Mouse (Mus musculus) midbrain, embryonic 15.5 days (tissue): ENCODE results near the gene Rras2. TPM values are rescaled to one million over a fixed set of nuclear protein-coding genes. Genes with fewer than 3 reads are reported as not detected.

Source experiments
- ATAC-seq: fragments of 200-750 bp; cut with Nextera tagmentation; replicated peaks from 2 replicates; pipeline ENCODE4 v1.8.0; 2017; ENCODE audit warnings: moderate TSS enrichment
- H3K27ac ChIP-seq: fragments of 300-500 bp; sonication (generic); 2 replicates; pipeline ENCODE4 v1.5.1; 2015; ENCODE audit warnings: mild to moderate bottlenecking, inconsistent platforms
- H3K27me3 ChIP-seq: fragments of 300-500 bp; sonication (generic); replicated peaks from 2 replicates; pipeline ENCODE4 v1.6.1; 2015; ENCODE audit warnings: inconsistent platforms
- H3K36me3 ChIP-seq: fragments of 300-500 bp; sonication (generic); replicated peaks from 2 replicates; pipeline ENCODE4 v1.6.1; 2015; ENCODE audit warnings: inconsistent platforms
- H3K4me1 ChIP-seq: fragments of 300-500 bp; sonication (generic); 2 replicates; pipeline ENCODE4 v1.6.1; 2015; ENCODE audit warnings: inconsistent platforms
- H3K4me2 ChIP-seq: fragments of 300-500 bp; sonication (generic); 2 replicates; pipeline ENCODE4 v1.6.1; 2015; ENCODE audit warnings: inconsistent platforms, mild to moderate bottlenecking, moderate library complexity
- H3K4me3 ChIP-seq: fragments of 300-500 bp; sonication (generic); 2 replicates; pipeline ENCODE4 v1.5.1; 2015; ENCODE audit warnings: mild to moderate bottlenecking, inconsistent platforms
- H3K9ac ChIP-seq: fragments of 300-500 bp; sonication (generic); 2 replicates; pipeline ENCODE4 v1.6.1; 2015; ENCODE audit warnings: mild to moderate bottlenecking, inconsistent platforms
- H3K9me3 ChIP-seq: fragments of 300-500 bp; sonication (generic); 2 replicates; pipeline ENCODE4 v1.6.1; 2016; ENCODE audit warnings: inconsistent platforms
- WGBS: fragments of 180-500 bp; shearing (Covaris S2); methylation state at CpG from one replicate; pipeline ENCODE4 v1.1.7; 2015; ENCODE audit warnings: mixed read lengths; 5-methylcytosine and 5-hydroxymethylcytosine counted together
- polyA plus RNA-seq: library from polyadenylated mRNA; unstranded; fragments of >200 nt; fragmentation: Nextera tagmentation; extraction: Ambion mirVana; gene quantifications from 2 replicates; pipeline ENCODE4 v1.2.1, GENCODE M21; 2015

Rras2 gene
- polyA plus RNA-seq, 1 experiment from 2014 or later, result 21.6 TPM

DNA sequence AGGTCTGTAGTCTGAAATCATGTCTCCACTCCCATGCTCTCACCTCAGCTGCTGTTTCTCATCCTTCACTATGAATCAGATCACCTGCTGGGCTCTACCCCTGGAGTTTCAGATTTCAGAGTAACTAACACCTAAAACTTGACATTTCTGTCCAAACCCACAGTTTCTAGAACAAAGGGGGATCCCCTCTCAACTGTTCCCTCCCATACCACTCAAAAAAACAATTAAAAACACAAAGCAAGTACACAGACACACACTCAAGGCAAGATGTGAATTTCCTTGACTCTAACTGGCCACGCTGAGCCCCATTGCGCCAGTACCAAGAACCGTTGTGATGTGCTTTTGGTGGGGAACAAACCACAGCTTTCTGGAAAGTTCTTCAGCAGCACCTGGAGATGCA is 21.8 kb upstream of the Rras2 start:
- Histone ChIP-seq H3K9ac (no peak overlapping the region), H3K4me2 (no peak overlapping the region), H3K36me3 (no peaks in the 10 kb centered on the region), H3K27ac (no peak overlapping the region), H3K4me3 (no peak overlapping the region), H3K9me3 (no peaks in the 10 kb centered on the region), H3K4me1 (peaks cover 5% of the 10 kb centered on the region), H3K27me3 (no peaks in the 10 kb centered on the region)
- WGBS, result 96% methylated on average over 3 of the region's 3 CpGs
- no peak for ATAC-seq

DNA sequence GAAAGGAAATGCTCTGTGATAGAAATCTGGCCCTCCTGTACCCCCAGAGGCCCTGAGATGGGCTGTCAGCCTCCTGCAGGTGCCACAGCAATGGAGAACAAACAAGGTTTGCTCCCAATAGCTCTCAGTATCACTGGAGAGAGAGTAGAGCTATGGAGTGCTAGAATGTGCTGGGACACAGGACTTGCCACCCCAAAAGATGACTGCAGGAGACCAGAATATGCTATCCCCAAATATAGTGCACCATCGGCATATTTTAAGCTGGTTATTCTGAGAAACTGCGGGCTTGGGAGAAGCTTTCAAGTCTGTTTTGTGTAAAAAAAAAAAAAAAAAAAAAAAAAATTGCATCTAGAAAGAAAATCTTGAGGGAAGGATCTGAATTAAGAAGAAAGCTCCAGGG is 20.7 kb upstream of the Rras2 start:
- Histone ChIP-seq H3K27me3 (no peaks in the 10 kb centered on the region), H3K9me3 (no peaks in the 10 kb centered on the region), H3K27ac (no peak overlapping the region), H3K4me1 (peaks cover 5% of the 10 kb centered on the region), H3K36me3 (no peaks in the 10 kb centered on the region), H3K9ac (no peak overlapping the region), H3K4me3 (no peak overlapping the region), H3K4me2 (no peak overlapping the region)
- 90% methylated on average over 2 of the region's 2 CpGs for WGBS
- no peak for ATAC-seq

DNA sequence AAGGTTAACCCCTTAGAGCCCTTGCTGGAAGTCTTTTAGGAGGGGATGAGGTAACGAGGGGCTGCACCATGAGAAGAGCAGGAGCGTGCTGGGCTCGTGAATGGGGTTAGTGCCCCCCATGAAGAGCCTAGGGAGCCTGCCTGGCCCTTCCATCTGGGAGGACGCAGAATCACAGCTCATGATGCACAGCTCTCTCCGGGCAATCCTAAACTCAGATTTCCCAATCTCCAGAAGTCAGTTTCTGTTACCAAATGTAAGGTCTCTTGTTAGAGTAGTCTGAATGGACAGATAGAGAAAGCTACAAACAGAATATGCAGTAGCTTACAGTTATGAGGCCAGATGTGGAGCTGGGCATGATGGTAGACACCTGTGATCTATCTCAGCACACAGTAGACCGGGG is 17.6 kb upstream of the Rras2 start:
- no peak overlapping the region for H3K9ac ChIP-seq
- no peak overlapping the region for H3K4me3 ChIP-seq
- no peak for ATAC-seq
- H3K4me1 ChIP-seq, result peaks cover 5% of the 10 kb centered on the region
- WGBS, result 21% methylated on average over 6 of the region's 6 CpGs
- H3K4me2 ChIP-seq, result peak overlapping the region; percentile 15; the same call in 1 of the 2 replicates
- no peaks in the 10 kb centered on the region for H3K9me3 ChIP-seq
- H3K27ac ChIP-seq, result no peak overlapping the region
- no peaks in the 10 kb centered on the region for H3K36me3 ChIP-seq
- no peaks in the 10 kb centered on the region for H3K27me3 ChIP-seq

DNA sequence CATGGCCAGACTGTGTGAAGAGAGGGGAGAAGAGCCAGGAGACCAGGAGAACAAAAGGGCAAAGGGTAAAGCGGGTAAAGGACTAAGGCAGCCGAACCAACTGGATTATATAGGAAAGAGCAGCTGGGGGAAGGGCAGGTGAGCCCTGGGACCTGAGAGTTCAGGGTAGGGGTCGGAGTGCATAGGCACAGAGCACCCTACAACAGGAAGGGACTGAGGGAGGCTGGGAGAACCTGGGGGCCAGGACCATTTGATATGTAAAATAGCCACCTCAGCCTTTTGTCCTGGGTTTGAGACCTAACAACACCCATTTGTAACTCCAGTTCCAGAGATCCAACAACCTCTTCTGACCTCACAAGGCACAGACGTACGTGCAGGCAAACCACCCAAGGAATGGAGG is 16.4 kb upstream of the Rras2 start:
- no peaks in the 10 kb centered on the region for H3K27me3 ChIP-seq
- H3K36me3 ChIP-seq, result no peaks in the 10 kb centered on the region
- no peak overlapping the region for H3K27ac ChIP-seq
- H3K9me3 ChIP-seq, result no peaks in the 10 kb centered on the region
- H3K4me3 ChIP-seq, result no peak overlapping the region
- no peak overlapping the region for H3K9ac ChIP-seq
- no peak overlapping the region for H3K4me2 ChIP-seq
- 18% methylated on average over 3 of the region's 5 CpGs for WGBS
- ATAC-seq, result no peak
- H3K4me1 ChIP-seq, result peaks cover 5% of the 10 kb centered on the region

DNA sequence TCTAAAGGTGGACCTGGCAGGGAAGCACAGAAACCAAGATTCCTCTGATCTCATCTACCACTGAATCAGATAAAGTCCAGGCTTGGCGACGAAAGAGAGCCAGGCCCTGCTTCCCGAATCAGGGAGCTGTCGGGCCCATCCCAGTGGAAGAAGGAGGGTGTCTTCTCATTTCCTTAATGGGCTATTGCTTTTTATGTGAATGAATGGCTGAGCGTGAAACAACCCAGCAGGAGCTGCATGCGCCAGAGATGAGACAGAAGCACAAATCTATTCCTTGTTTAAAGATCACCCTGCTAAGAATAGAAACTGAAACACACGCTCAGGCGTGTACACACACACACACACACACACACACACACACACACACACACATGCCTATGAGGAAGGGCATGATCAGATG is 14.7 kb upstream of the Rras2 start:
- Histone ChIP-seq H3K4me2 (no peak overlapping the region), H3K4me3 (no peak overlapping the region), H3K27ac (no peak overlapping the region), H3K9ac (no peak overlapping the region), H3K4me1 (peaks cover 5% of the 10 kb centered on the region), H3K36me3 (no peaks in the 10 kb centered on the region), H3K9me3 (no peaks in the 10 kb centered on the region), H3K27me3 (no peaks in the 10 kb centered on the region)
- WGBS, result 33% methylated on average over 8 of the region's 8 CpGs
- no peak for ATAC-seq

DNA sequence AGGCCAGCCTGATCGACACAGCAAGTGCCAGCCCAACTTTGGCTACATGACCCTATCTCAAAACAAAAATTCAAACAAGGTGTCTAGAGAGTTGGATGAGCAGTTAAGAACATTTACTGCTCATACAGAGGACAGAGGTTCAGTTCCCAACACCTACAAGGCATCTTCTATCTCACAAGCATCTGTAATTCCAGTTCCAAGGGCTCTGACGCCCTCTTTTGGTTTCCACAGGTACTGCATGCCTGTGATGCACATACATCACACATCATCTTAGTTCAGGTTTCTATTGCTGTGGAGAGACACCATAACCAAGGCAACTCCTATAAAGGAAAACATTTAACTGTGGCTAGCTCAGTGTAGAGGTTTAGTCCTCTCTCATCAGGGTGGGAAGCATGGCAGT is 11.7 kb upstream of the Rras2 start:
- no peak overlapping the region for H3K4me2 ChIP-seq
- no peak for ATAC-seq
- H3K27me3 ChIP-seq, result no peaks in the 10 kb centered on the region
- 62% methylated on average over 2 of the region's 2 CpGs for WGBS
- no peak overlapping the region for H3K4me3 ChIP-seq
- no peak overlapping the region for H3K9ac ChIP-seq
- H3K36me3 ChIP-seq, result no peaks in the 10 kb centered on the region
- H3K27ac ChIP-seq, result no peak overlapping the region
- no peaks in the 10 kb centered on the region for H3K4me1 ChIP-seq
- no peaks in the 10 kb centered on the region for H3K9me3 ChIP-seq

DNA sequence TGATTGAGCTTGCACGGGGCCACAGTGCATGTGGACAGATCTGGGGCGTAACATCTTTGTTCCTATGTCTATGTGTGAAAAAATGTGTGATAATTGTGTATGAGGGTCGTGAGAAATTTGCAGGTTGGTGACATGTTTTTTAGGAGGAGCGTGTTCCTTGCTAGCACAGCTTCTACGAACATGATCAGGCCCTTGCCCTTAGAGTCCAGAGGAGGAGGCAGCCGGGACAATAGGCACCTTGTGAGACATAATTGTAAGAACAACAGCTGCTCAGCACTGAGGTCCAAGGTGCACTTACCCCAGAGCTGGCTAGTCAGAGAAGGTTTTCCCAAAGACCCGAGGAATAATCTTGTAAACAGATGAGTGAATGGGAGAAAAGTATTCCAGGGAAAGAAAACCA is 599 bp upstream of the Rras2 start:
- Histone ChIP-seq H3K27ac (peak overlapping the region; percentile 88; the same call in 1 of the 2 replicates), H3K36me3 (no peaks in the 10 kb centered on the region), H3K4me3 (peak overlapping the region; percentile 91), H3K4me1 (peaks cover 21% of the 10 kb centered on the region), H3K9me3 (no peaks in the 10 kb centered on the region), H3K9ac (0 out of 2 replicates have a peak overlapping the region, but pooled peaks have one; percentile 87), H3K4me2 (peak overlapping the region; percentile 77), H3K27me3 (0 out of 2 replicates have a peak, but pooled peaks cover 2% of the 10 kb centered on the region)
- ATAC-seq, result no peak
- 49% methylated on average over 7 of the region's 7 CpGs for WGBS

DNA sequence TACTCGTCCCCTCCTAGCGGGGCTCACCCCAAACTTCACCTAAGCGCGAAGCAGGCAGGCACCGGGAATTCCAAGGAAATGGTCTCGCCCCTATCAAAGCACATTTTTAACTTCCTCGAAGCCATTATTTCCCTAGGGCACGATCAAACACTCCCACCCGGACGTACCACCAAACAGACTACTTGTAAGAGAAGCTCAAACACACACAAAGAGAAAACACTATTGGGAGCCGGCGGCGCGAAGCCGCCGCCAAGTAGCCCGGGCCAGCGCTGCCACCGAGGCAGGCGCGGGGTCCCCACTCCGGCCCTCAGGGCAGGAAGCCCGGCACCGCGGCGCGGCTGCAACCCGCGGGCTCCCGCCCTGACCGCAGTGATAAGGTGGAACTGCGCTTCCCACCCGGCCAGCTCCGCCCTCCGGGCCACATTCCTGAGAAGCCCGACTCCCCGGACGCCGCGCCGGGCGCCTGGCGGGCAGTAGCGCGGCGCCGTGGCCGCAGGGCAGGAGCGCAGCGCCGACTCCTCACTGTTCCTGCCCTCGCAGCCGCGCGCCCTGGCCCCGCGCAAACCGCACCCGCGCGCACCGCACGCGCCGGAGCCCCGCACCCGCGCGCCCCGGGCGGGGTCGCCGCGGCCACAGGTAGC is 750 bp downstream of the Rras2 start:
- WGBS, result under 1% methylated on average over 73 of the region's 74 CpGs
- Histone ChIP-seq H3K4me2 (peak overlapping the region; percentile 77), H3K9me3 (no peaks in the 10 kb centered on the region), H3K36me3 (no peaks in the 10 kb centered on the region), H3K4me1 (peaks cover 21% of the 10 kb centered on the region), H3K27me3 (0 out of 2 replicates have a peak, but pooled peaks cover 2% of the 10 kb centered on the region), H3K4me3 (peak overlapping the region; percentile 91), H3K27ac (peak overlapping the region; percentile 88), H3K9ac (peak overlapping the region; percentile 87)
- ATAC-seq, result peak; percentile 85

DNA sequence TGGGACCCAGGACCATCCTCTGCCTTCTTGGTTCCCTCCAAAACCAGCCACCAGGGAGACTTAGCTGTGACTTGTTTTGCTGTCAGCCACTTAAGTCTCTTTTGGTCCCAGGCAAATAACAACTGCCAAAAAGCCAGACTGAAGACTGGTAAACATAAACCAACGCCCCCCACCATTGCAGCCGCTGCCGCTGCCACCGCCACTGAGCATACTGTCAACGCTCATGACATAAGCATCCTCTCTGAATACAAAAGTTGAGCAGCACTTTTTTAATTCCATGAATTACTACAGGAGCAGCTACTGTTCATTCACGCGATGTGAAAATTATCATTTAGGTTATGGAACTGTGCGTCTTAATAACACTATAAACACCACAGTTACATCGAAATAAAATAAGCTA is 1.6 kb downstream of the Rras2 start:
- Histone ChIP-seq H3K9me3 (no peaks in the 10 kb centered on the region), H3K36me3 (no peaks in the 10 kb centered on the region), H3K4me1 (peaks cover 21% of the 10 kb centered on the region), H3K27ac (no peak overlapping the region), H3K4me3 (peak overlapping the region; percentile 91), H3K9ac (0 out of 2 replicates have a peak overlapping the region, but pooled peaks have one; percentile 87), H3K27me3 (0 out of 2 replicates have a peak, but pooled peaks cover 2% of the 10 kb centered on the region), H3K4me2 (peak overlapping the region; percentile 77)
- WGBS, result 20% methylated on average over 9 of the region's 9 CpGs
- no peak for ATAC-seq

DNA sequence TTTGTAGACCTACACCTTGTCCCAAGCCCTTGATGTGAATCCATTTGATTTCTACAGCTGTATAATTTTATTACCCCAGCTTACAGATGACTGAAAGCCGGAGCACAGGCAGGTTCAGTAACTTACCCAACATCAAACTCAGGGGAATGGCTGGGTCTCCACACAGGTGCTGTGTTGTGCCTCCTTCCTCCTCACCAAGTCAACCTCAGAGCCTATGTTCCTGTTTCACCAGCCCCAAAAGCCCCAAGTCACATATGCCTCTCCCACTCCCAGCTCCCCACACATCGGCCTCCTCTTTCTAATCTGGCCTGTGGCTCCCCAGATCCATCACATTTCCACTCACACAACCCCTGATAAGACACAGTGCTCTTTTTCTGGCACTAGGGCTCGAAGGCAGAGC is 2.6 kb downstream of the Rras2 start:
- Histone ChIP-seq H3K27ac (no peak overlapping the region), H3K9me3 (no peaks in the 10 kb centered on the region), H3K36me3 (no peaks in the 10 kb centered on the region), H3K4me2 (peak overlapping the region; percentile 77; the same call in 1 of the 2 replicates), H3K4me1 (peaks cover 21% of the 10 kb centered on the region), H3K27me3 (0 out of 2 replicates have a peak, but pooled peaks cover 2% of the 10 kb centered on the region), H3K4me3 (no peak overlapping the region), H3K9ac (no peak overlapping the region)
- WGBS, result 88% methylated on average over 3 of the region's 3 CpGs
- no peak for ATAC-seq

DNA sequence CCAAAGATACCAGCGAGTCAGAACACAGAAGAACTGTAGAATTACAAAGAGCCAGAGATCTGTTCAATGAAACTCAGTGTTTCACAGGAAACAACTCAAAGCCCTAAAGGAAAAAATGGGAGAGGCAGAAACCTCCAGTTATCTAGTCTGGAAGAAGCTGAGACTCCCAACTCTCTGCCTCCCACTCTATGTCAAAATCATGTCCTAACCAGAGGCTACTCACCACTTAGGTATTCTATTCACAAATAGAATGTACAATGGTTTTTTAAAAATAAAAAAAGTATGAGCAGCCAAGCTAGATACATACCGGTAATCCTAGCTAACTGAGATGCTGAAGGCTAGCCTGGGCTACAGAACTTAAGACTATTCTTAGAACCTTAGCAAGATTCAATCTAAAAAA is 3.3 kb downstream of the Rras2 start:
- Histone ChIP-seq H3K36me3 (no peaks in the 10 kb centered on the region), H3K9ac (no peak overlapping the region), H3K9me3 (no peaks in the 10 kb centered on the region), H3K4me1 (peaks cover 21% of the 10 kb centered on the region), H3K27ac (no peak overlapping the region), H3K4me3 (no peak overlapping the region), H3K27me3 (0 out of 2 replicates have a peak, but pooled peaks cover 2% of the 10 kb centered on the region), H3K4me2 (no peak overlapping the region)
- no peak for ATAC-seq
- 97% methylated on average over 2 of the region's 2 CpGs for WGBS

DNA sequence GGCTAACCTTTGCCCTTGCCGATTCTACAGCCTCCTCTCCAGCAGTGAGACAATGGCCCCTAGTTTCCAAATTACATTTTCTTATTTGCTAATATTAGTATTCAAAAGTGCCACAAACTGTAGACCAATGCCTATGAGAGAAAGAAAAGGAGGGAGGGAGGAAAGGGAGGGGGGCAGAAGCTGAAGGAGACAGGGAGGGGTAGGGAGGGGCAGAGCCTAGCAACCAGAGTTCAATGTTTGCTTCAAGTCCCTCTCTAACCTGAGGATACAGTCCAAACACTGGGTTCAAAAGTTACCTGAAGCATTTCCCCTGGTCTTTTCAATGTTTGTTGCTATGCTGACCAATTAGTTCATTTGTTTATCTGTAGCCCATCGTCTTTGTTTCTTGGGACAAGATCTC is 7.1 kb downstream of the Rras2 start:
- Histone ChIP-seq H3K9me3 (no peaks in the 10 kb centered on the region), H3K4me2 (no peak overlapping the region), H3K9ac (no peak overlapping the region), H3K27ac (no peak overlapping the region), H3K27me3 (no peaks in the 10 kb centered on the region), H3K36me3 (no peaks in the 10 kb centered on the region), H3K4me1 (peaks cover 6% of the 10 kb centered on the region), H3K4me3 (no peak overlapping the region)
- WGBS, result 88% methylated on average over 2 of the region's 2 CpGs
- ATAC-seq, result no peak

DNA sequence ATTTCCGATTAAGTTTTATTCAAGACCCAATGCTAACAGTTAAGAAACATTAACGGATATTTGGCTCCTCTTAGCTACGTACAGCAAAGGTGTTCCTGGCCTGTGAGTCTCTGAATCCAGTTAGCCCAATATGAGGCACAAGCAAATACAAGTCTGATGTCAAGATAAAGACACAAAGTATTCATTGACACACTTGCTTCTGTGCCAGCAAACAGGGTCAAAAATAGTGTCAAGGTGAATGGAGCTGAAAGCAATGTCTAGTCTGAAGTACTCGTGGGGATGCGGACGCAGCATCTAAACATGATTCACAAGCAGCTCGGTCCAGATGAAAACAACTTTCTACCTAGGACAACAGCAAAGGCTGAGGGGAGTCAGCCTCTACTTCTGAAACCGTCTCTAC is 11.7 kb downstream of the Rras2 start:
- no peaks in the 10 kb centered on the region for H3K36me3 ChIP-seq
- WGBS, result 90% methylated on average over 8 of the region's 8 CpGs
- H3K4me2 ChIP-seq, result no peak overlapping the region
- H3K27ac ChIP-seq, result no peak overlapping the region
- H3K4me3 ChIP-seq, result no peak overlapping the region
- H3K9ac ChIP-seq, result no peak overlapping the region
- H3K4me1 ChIP-seq, result no peaks in the 10 kb centered on the region
- no peaks in the 10 kb centered on the region for H3K9me3 ChIP-seq
- no peak for ATAC-seq
- no peaks in the 10 kb centered on the region for H3K27me3 ChIP-seq
